Mouse (Mus musculus): ENCODE results near the gene Spaca9.
A peak's percentile ranks its signal among the peaks of the same experiment; 100 is the strongest.

The Spaca9 gene

GRCm38 (mm10) chr2:28665818-28666217 is 33.7 kb downstream of the Spaca9 start:
- DNase-seq (ENCODE audit: low spot score in 2 of 2), result no peak

GRCm38 (mm10) chr2:28662891-28663290 is 36.6 kb downstream of the Spaca9 start:
- no peak for DNase-seq (ENCODE audit: low spot score in 2 of 2)

- DNase-seq (ENCODE audit: low spot score in 2 of 2), result no peak
These were observed 43.3 kb downstream of the Spaca9 start for GRCm38 (mm10) chr2:28656216-28656615.

- peak in 1 of 2 experiments; percentile 30 for DNase-seq (ENCODE audit: low spot score in 2 of 2)
These were observed 45.2 kb downstream of the Spaca9 start for GRCm38 (mm10) chr2:28654295-28654694.

GRCm38 (mm10) chr2:28653351-28653750 is 46.2 kb downstream of the Spaca9 start:
- no peak for DNase-seq (ENCODE audit: low spot score in 2 of 2)

GRCm38 (mm10) chr2:28650526-28650925 is 49.0 kb downstream of the Spaca9 start:
- DNase-seq (ENCODE audit: low spot score in 2 of 2), result no peak

- no peak for DNase-seq (ENCODE audit: low spot score in 2 of 2)
These were observed 56.4 kb downstream of the Spaca9 start for GRCm38 (mm10) chr2:28643081-28643480.

Measured in natural killer cell, adult 2 months (primary cell).